Mouse (Mus musculus) embryonic fibroblast, embryonic 13.5 days (primary cell): ENCODE measurements around the gene Tcta.

Source experiments
- CTCF ChIP-seq: IDR thresholded peaks from 2 replicates; pipeline ENCODE4 v1.5.1; 2011; ENCODE audit warnings: mild to moderate bottlenecking, control low read depth, low read length, moderate library complexity, borderline replicate concordance; ENCODE audit not compliant: insufficient read depth
- POLR2A ChIP-seq: IDR thresholded peaks from 2 replicates; pipeline ENCODE4 v1.6.1; 2011; ENCODE audit warnings: low read depth, mild to moderate bottlenecking, control low read depth, low read length, moderate library complexity

DNA sequence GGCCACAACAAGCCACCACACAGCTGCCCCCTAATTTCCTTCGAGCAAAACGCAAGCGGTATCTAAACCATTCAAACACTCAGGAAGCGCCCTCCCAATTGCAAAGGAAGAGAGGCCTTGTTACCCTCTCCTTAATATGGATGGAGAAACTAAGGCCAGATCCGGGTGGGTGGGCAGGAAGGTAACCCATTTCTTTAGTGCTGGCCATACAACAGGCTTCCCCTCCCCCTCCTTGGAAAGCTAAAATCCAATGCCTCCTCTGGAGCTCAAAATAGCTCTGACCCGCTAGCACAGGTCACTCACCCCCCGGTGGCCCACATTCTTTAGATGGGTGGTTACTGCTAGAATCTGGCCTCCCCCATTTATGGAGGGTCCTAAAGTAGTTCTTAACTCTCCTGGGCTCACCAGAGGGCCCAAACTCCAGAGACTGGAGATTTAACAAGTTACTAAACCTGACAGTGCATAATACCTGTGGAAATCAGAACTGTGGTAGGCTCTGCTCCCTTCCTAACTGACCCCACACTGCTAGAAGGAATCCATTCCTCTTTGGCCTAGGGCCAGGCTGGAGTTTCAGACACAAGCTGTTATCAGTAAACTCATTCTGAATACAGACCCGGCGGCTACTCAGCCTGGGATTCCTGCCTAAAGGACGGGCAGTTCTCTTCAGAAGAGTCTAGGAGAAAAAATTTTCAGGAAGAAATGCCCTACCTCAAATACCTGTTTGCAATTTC is 41.6 kb downstream of the Tcta start:
- TF ChIP-seq POLR2A = 0 out of 2 replicates have a peak, but pooled peaks have one; percentile 21
- TF ChIP-seq CTCF = no peak
